Mouse (Mus musculus) heart, embryonic 11.5 days (tissue): ENCODE measurements at regions not wholly inside any gene's neighbourhood (a gene's known extent, or its start where the extent isn't known, plus 50 kb on each side); places are given as distances from the start of the nearest gene placed in this dataset.
A peak's percentile ranks its signal among the peaks of the same experiment; 100 is the strongest.

Experiments used
- ATAC-seq: fragments of 200-750 bp; cut with Nextera tagmentation; replicated peaks from 2 replicates; pipeline ENCODE4 v1.8.0; 2017; ENCODE audit warnings: moderate library complexity; ENCODE audit not compliant: insufficient number of reproducible peaks, low FRiP score, low TSS enrichment
- H3K27ac ChIP-seq: fragments of 300-500 bp; sonication (generic); 2 replicates; pipeline ENCODE4 v1.5.1; 2014; ENCODE audit warnings: mild to moderate bottlenecking, low read depth, low read length
- H3K27me3 ChIP-seq: fragments of 300-500 bp; sonication (generic); 2 replicates; pipeline ENCODE4 v1.6.1; 2014; ENCODE audit warnings: mild to moderate bottlenecking, low read length, mixed read lengths; ENCODE audit not compliant: control insufficient read depth, insufficient read depth
- H3K36me3 ChIP-seq: fragments of 300-500 bp; sonication (generic); 2 replicates; pipeline ENCODE4 v1.6.1; 2014; ENCODE audit warnings: mild to moderate bottlenecking, low read length, moderate library complexity, mixed read lengths; ENCODE audit not compliant: control insufficient read depth, insufficient read depth
- H3K4me1 ChIP-seq: fragments of 300-500 bp; sonication (generic); 2 replicates; pipeline ENCODE4 v1.6.1; 2014; ENCODE audit warnings: low read length; ENCODE audit not compliant: control insufficient read depth, insufficient read depth
- H3K4me2 ChIP-seq: fragments of 300-500 bp; sonication (generic); 2 replicates; pipeline ENCODE4 v1.6.1; 2014; ENCODE audit warnings: mild to moderate bottlenecking, moderate library complexity
- H3K4me3 ChIP-seq: fragments of 300-500 bp; sonication (generic); 2 replicates; pipeline ENCODE4 v1.5.1; 2014; ENCODE audit warnings: low read depth, low read length
- H3K9ac ChIP-seq: fragments of 300-500 bp; sonication (generic); 2 replicates; pipeline ENCODE4 v1.6.1; 2014; ENCODE audit warnings: mild to moderate bottlenecking, low read depth, low read length, moderate library complexity
- H3K9me3 ChIP-seq: fragments of 300-500 bp; sonication (generic); replicated peaks from 2 replicates; pipeline ENCODE4 v1.6.1; 2016; ENCODE audit warnings: low read length; ENCODE audit not compliant: control insufficient read depth
- WGBS: fragments of 180-500 bp; shearing (Covaris S2); extraction: QIAGEN DNeasy Blood & Tissue Kit; methylation state at CpG from one replicate; pipeline ENCODE4 v1.1.7; 2014; ENCODE audit not compliant: insufficient replicate concordance; 5-methylcytosine and 5-hydroxymethylcytosine counted together

DNA sequence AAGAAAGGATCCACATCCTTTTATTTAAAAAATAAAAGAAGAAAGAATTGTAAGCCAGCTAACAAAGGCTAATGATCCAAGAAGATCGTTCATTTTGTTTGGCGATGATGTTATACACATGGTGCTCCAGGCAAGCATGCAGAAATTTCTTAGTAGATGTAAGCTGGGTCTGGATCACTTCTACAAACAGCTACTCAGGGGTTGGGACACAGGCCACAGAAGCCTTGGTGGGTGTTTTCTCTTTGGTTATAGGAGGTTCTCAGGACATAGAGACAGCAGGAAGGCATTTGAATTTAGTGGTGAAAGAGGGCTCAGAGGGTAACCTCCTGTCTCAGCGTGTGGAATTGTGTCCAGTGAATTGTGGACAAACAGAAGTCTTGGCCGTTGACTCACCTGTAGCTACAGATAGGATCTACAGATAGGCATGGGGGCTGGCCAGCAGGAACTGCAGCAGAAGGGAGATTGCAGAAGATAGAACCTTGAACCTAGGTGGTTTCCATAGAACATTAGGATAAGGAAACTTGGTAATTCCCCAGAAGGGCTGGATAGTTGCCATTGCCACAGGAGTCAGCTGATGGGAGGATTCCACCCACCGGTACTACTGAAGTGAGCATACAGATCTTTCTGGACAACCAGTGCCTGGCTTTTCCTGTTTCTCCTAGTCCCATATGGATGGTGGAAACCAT is 80.5 kb downstream of the Calml3 start:
- no peak for ATAC-seq
- H3K4me3 ChIP-seq = no peak overlapping the region
- no peaks in the 10 kb centered on the region for H3K27me3 ChIP-seq
- no peak overlapping the region for H3K4me2 ChIP-seq
- no peak overlapping the region for H3K9ac ChIP-seq
- H3K4me1 ChIP-seq = peaks cover 6% of the 10 kb centered on the region; the same call in 1 of the 2 replicates
- H3K36me3 ChIP-seq = no peaks in the 10 kb centered on the region
- H3K9me3 ChIP-seq = no peaks in the 10 kb centered on the region
- WGBS = 88% methylated on average over 5 of the region's 5 CpGs
- H3K27ac ChIP-seq = no peak overlapping the region

DNA sequence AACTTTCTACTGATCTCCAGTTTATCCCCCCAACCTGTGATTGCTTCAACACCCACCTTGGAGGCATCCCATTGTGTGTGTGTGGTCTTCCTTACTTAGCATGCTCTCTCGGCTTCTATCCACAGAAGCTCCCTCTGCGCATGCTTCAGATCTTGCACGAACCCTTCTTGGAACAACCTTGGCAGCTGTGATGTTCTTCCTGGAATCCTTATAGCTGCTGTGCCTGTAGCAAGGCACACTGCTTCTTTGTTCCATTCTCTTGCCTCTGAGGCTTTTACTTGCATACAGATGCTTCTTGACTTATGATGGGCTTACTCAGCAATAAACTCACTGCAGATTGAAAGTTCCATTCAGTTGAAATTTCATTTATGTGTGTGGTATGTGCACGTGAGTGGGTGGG is 81.2 kb downstream of the Asb13 start:
- no peaks in the 10 kb centered on the region for H3K9me3 ChIP-seq
- no peak overlapping the region for H3K27ac ChIP-seq
- no peaks in the 10 kb centered on the region for H3K27me3 ChIP-seq
- no peak overlapping the region for H3K9ac ChIP-seq
- H3K4me1 ChIP-seq = peaks cover 4% of the 10 kb centered on the region; the same call in 1 of the 2 replicates
- no peak overlapping the region for H3K4me3 ChIP-seq
- WGBS = 79% methylated on average over 4 of the region's 4 CpGs
- H3K36me3 ChIP-seq = no peaks in the 10 kb centered on the region
- ATAC-seq = no peak
- H3K4me2 ChIP-seq = no peak overlapping the region

DNA sequence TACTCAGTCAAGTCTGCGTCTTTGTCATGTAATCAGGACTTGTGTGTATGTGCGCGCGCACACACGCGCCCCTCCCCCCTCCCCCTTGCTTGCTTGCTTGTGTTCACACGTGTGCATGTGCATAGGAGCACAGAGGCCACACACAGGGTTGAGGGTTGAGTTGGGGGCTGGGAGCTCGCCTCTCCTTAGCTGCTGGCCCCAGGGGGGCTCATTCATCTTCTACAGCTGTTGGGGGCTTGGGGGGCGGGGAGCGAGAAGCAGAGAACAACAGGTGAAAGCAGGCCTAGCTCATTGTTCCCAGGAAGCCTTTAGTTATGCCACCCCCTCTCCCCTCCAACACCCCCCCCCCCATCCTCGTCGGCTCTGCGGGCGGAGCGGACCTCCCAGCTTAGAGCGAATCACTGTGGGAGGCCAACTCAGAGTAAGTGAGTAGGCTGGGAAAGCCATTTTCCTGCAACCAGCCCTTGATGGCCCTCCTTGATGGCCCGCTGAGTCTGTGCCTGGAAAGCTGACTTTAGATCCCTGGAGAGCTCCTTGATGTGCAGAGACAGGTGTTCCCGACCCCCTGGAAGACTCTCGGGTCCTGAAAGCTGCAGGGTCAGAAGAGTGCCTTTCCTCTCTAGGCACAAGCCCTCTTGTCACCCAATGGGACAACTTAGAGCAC is 78.8 kb downstream of the Asb13 start:
- Histone ChIP-seq H3K27me3 (no peaks in the 10 kb centered on the region), H3K4me3 (no peak overlapping the region), H3K36me3 (no peaks in the 10 kb centered on the region), H3K9ac (no peak overlapping the region; the same call in 1 of the 2 replicates), H3K4me2 (peak overlapping the region; percentile 30), H3K27ac (no peak overlapping the region), H3K4me1 (peaks cover 10% of the 10 kb centered on the region), H3K9me3 (no peaks in the 10 kb centered on the region)
- 13% methylated on average over 19 of the region's 19 CpGs for whole genome bisulfite sequencing
- peak; percentile 50; the same call in 1 of the 2 replicates for ATAC-seq

DNA sequence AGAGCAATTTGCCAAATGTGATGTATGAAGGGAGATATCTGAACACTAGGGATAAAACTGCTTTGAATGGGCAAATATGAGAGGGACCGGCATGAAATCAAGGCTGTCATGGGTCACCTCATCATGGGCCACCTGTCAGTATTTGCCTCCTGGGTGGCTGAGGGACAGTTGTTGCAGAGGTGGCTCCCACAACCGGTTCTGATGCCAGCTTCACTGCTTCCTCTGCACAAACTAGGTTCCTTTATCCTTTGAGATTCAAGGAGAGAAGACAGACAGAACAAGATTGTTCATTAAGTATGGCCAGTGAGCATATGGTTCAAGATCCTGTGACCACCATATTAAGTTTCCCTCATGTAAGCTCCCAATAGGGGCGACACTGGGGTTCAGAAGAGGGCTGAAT is 78.3 kb downstream of the Asb13 start:
- Histone ChIP-seq H3K27ac (no peak overlapping the region), H3K4me1 (peaks cover 10% of the 10 kb centered on the region), H3K36me3 (no peaks in the 10 kb centered on the region), H3K27me3 (no peaks in the 10 kb centered on the region), H3K9ac (no peak overlapping the region), H3K4me3 (no peak overlapping the region), H3K4me2 (peak overlapping the region; percentile 30), H3K9me3 (no peaks in the 10 kb centered on the region)
- 18% methylated on average over 3 of the region's 3 CpGs for WGBS
- ATAC-seq = no peak

DNA sequence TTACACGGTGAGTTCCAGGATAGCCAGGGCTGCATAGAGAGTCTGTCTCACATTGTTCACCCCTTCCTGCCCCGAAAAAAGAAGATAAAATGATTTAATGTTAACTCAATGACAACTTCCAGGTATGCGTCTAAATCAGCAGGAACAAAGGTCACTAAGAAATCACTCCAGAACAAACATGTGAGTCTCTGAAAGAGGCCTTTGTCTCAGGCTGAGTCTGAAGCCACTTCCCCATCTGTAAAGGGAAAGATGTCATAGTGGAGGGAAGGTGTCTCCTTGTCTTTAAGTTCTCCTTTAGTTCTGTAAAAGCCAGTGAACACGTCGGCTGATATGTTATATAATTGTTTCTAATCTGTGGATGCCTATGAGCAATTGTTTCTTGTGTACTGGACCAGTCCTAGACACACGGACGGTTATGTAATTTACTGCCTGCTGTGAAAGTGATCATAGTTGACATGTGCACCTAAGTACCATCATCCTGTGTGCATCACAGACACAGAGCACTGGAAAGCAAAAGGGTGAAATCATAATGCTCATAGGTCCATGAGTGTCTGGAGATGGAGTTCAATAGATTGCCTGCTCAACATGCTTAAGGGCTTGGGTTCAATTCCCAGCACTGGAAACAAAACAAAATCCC is 76.3 kb downstream of the Asb13 start:
- H3K36me3 ChIP-seq = no peaks in the 10 kb centered on the region
- 65% methylated on average over 7 of the region's 7 CpGs for WGBS
- H3K27me3 ChIP-seq = no peaks in the 10 kb centered on the region
- no peaks in the 10 kb centered on the region for H3K9me3 ChIP-seq
- H3K9ac ChIP-seq = no peak overlapping the region
- no peak overlapping the region for H3K4me3 ChIP-seq
- H3K27ac ChIP-seq = peak overlapping the region; percentile 66
- H3K4me1 ChIP-seq = peaks cover 10% of the 10 kb centered on the region
- no peak for ATAC-seq
- no peak overlapping the region for H3K4me2 ChIP-seq

DNA sequence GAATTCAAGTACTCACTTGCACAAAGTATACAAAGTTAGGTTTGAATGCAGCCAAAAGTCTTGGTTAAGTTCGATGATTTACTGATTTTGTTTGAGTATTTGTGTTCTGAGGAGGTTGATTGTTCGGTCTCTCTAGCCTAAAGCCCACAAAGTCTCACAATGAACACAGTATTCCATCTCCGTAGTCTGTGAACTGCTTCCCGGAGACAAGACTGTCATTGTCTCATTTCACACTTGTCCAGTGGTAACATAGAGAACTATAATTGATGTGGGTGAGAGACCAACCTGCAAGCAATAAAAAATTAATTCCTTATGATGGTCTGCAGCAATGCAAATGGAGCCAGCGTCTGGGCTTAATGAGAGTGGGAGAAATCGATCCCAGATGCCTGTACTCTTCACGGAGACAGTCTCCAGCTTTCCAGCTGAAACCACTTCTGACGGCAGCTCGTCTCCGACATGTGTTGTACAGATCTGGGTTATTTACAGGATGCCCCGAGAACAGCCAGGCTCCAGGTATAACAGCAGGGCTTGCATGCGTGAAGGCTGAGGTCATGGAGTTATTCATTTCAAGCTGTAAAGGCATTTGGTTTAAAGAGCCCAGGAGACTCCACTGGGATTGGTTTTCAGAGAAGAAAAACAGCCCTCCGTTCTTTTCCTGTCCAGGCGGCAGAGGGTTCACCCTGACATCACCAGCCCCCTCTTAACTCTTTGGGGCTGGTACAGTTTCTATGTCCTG is 75.2 kb downstream of the Asb13 start:
- peaks cover 10% of the 10 kb centered on the region for H3K4me1 ChIP-seq
- H3K36me3 ChIP-seq = no peaks in the 10 kb centered on the region
- H3K4me2 ChIP-seq = peak overlapping the region; percentile 48
- peak; percentile 67; the same call in 1 of the 2 replicates for ATAC-seq
- peak overlapping the region; percentile 39 for H3K9ac ChIP-seq
- peak overlapping the region; percentile 21 for H3K4me3 ChIP-seq
- WGBS = 30% methylated on average over 14 of the region's 14 CpGs
- H3K9me3 ChIP-seq = no peaks in the 10 kb centered on the region
- H3K27ac ChIP-seq = peak overlapping the region; percentile 66
- no peaks in the 10 kb centered on the region for H3K27me3 ChIP-seq
